Mouse (Mus musculus) stomach, embryonic 15.5 days (tissue): ENCODE results near the gene Cbx7. TPM values are rescaled to one million over a fixed set of nuclear protein-coding genes. Genes with fewer than 3 reads are reported as not detected.
A peak's percentile ranks its signal among the peaks of the same experiment; 100 is the strongest.

Source experiments
- ATAC-seq: fragments of 200-750 bp; cut with Nextera tagmentation; 2 replicates; pipeline ENCODE4 v1.8.0; 2017; ENCODE audit warnings: low read depth, moderate number of reproducible peaks, moderate TSS enrichment; ENCODE audit not compliant: insufficient read depth, low FRiP score
- H3K27ac ChIP-seq: fragments of 300-500 bp; sonication (generic); 2 replicates; pipeline ENCODE4 v1.5.1; 2015; ENCODE audit warnings: mild to moderate bottlenecking, inconsistent platforms
- H3K27me3 ChIP-seq: fragments of 300-500 bp; sonication (generic); replicated peaks from 2 replicates; pipeline ENCODE4 v1.6.1; 2015; ENCODE audit warnings: inconsistent platforms
- H3K36me3 ChIP-seq: fragments of 300-500 bp; sonication (generic); 2 replicates; pipeline ENCODE4 v1.6.1; 2015; ENCODE audit warnings: inconsistent platforms
- H3K4me1 ChIP-seq: fragments of 300-500 bp; sonication (generic); 2 replicates; pipeline ENCODE4 v1.6.1; 2015; ENCODE audit warnings: inconsistent platforms
- H3K4me2 ChIP-seq: fragments of 300-500 bp; sonication (generic); 2 replicates; pipeline ENCODE4 v1.6.1; 2015; ENCODE audit warnings: mild to moderate bottlenecking, inconsistent platforms
- H3K4me3 ChIP-seq: fragments of 300-500 bp; sonication (generic); replicated peaks from 2 replicates; pipeline ENCODE4 v1.5.1; 2015; ENCODE audit warnings: inconsistent platforms
- H3K9ac ChIP-seq: fragments of 300-500 bp; sonication (generic); 2 replicates; pipeline ENCODE4 v1.6.1; 2015; ENCODE audit warnings: inconsistent platforms
- H3K9me3 ChIP-seq: fragments of 300-500 bp; sonication (generic); 2 replicates; pipeline ENCODE4 v1.6.1; 2016; ENCODE audit warnings: inconsistent platforms
- WGBS: fragments of 180-500 bp; shearing (Covaris S2); methylation state at CpG from one replicate; pipeline ENCODE4 v1.1.7; 2015; 5-methylcytosine and 5-hydroxymethylcytosine counted together
- polyA plus RNA-seq: library from polyadenylated mRNA; unstranded; fragments of >200 nt; fragmentation: Nextera tagmentation; extraction: Ambion mirVana; gene quantifications from 2 replicates; pipeline ENCODE4 v1.2.1, GENCODE M21; 2015

Cbx7 gene
- polyA plus RNA-seq, 1 experiment from 2014 or later: 4.9 TPM

DNA sequence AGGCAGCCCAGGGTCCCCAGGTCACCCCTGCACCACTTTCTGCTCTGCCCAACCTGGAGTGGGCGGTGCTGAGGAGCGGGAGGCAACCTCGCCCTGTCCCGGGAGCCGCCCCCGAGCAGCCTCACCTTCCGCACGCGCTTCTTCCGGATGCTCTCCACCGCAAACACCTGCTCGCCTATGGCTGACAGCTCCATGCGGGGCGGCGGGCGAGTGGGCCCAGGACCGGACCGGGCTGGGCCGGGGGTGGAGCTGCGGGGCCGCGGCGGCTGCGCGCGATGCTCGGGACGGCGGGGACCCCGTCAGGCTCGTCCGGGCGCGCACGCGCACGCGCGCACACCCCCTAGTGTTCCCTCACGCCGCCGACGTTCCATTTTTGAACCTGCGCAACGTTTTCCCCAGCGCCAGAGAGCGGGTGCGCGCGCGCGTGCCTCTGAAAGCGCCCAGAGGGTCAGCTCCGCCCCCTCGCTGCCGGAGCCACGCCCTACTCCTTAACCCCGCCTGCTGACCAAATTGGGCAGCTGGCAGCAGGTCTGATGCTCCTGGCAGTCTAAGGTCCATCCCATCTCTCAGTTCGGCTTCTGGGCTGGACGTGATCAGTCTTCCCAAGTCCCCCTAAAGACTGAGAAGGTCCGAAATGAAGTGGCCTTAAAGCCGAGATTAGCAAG is 38.5 kb downstream of the Cbx7 start:
- H3K4me2 ChIP-seq: peak overlapping the region; percentile 95
- ATAC-seq: peak; percentile 55
- no peaks in the 10 kb centered on the region for H3K9me3 ChIP-seq
- peak overlapping the region; percentile 65 for H3K4me3 ChIP-seq
- peak overlapping the region; percentile 77; the same call in 1 of the 2 replicates for H3K27ac ChIP-seq
- WGBS: 1% methylated on average over 62 of the region's 62 CpGs
- H3K9ac ChIP-seq: peak overlapping the region; percentile 31; the same call in 1 of the 2 replicates
- H3K36me3 ChIP-seq: no peaks in the 10 kb centered on the region
- H3K4me1 ChIP-seq: peaks cover 22% of the 10 kb centered on the region
- H3K27me3 ChIP-seq: peaks cover 19% of the 10 kb centered on the region

DNA sequence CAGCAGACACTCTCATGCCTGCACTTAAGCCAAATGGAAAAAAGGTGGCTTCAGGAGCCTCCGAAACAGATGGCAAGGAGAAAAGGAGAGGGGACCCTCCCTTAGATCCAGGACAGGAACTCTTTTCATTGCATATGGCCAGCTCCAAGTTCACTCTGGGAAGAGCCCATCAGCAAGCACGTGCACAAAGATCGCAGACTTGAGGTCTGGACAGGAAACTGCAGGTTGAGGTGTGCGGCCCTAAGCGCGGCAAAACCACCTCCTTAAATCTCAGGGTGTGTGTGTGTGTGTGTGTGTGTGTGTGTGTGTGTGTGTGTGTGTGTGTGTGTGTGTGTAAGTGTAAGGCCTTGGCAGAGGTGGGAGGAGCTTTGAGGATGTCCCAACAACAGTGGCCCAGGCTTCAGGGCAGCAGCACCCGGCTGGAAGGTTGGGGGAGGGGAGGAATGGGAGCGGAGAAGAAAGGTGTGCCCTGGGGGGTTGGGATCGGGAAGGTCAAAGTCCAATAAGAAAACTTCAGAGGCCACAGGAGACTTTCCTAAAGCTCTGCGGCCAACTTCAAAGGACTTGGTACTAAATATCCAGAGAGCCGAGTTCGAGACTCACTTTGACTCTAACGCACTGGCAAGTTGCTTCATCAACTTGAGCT is 39.3 kb downstream of the Cbx7 start:
- ATAC-seq: 0 out of 2 replicates have a peak, but pooled peaks have one; percentile 24
- WGBS: 22% methylated on average over 13 of the region's 13 CpGs
- H3K9ac ChIP-seq: no peak overlapping the region
- H3K27ac ChIP-seq: 0 out of 2 replicates have a peak overlapping the region, but pooled peaks have one; percentile 77
- peak overlapping the region; percentile 65 for H3K4me3 ChIP-seq
- H3K4me1 ChIP-seq: peaks cover 30% of the 10 kb centered on the region
- no peaks in the 10 kb centered on the region for H3K36me3 ChIP-seq
- no peaks in the 10 kb centered on the region for H3K9me3 ChIP-seq
- H3K27me3 ChIP-seq: peaks cover 19% of the 10 kb centered on the region
- H3K4me2 ChIP-seq: peak overlapping the region; percentile 95

DNA sequence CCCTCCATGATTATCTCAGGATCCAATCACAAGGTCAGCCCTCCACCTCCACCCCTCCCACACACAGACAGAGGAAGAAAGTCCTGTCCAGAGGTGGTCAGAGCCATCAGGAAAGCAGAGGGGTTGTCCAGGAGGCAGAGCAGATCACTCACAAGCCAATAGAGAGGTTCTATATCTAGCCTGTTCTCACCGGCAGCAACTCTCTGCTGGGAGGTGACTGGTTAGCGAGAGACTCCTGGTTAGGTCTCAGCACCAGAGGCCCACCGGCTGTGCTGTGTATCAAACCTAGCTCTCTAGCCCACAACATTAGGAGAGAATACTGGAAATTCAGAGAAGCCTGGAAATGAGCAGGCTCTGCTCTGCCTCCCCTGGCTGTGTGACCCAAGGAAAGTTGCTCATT is 41.2 kb downstream of the Cbx7 start:
- Histone ChIP-seq H3K27ac (no peak overlapping the region), H3K9me3 (no peaks in the 10 kb centered on the region), H3K27me3 (peaks cover 14% of the 10 kb centered on the region), H3K4me3 (no peak overlapping the region), H3K9ac (no peak overlapping the region), H3K4me2 (no peak overlapping the region), H3K36me3 (no peaks in the 10 kb centered on the region), H3K4me1 (peaks cover 30% of the 10 kb centered on the region)
- ATAC-seq: no peak
- 84% methylated on average over 3 of the region's 3 CpGs for WGBS

DNA sequence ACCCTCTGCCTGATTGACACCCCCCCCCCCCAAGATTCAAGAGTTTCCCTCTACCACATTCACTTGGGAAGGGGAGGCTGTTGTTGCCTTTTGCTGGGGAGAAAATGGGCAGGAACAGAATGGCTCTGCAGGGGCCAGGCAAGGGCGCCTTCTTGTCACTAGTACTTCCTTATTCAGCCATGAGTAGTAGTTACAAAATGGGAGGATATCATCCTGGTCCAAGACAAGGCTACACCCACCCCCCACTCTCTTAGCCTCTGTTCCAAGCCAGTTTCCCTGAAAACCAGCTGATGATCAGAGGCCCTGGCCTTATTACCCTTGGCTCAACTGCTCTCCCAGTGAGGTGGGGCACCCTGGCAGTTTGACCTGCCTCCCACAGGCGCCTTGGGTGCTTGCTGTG is 42.2 kb downstream of the Cbx7 start:
- Histone ChIP-seq H3K27ac (no peak overlapping the region), H3K4me3 (no peak overlapping the region), H3K36me3 (no peaks in the 10 kb centered on the region), H3K4me1 (peaks cover 29% of the 10 kb centered on the region), H3K9ac (no peak overlapping the region), H3K4me2 (no peak overlapping the region), H3K27me3 (peaks cover 11% of the 10 kb centered on the region), H3K9me3 (no peaks in the 10 kb centered on the region)
- 85% methylated on average over 2 of the region's 2 CpGs for WGBS
- ATAC-seq: no peak

DNA sequence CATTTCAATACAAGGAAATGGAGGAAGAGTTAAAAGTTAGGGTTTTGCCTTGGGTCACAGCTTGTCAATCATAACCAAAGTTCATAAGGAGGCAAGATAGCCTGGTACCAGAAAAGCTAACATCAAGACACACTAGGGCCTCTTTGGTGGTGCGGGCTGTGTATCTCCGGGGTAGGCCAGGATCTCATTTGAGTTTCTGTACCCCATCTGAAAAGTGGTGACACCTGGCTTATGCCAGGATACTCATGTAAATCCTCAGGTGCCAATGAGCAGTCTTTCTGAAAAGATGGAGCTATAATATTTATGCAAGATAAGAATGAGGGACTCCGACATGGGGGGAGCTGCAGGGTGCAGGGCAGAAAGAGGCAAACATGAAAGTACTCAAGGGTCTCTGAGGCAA is 42.6 kb downstream of the Cbx7 start:
- H3K27ac ChIP-seq: peak overlapping the region; percentile 74; the same call in 1 of the 2 replicates
- no peak overlapping the region for H3K9ac ChIP-seq
- peak overlapping the region; percentile 55; the same call in 1 of the 2 replicates for H3K4me3 ChIP-seq
- H3K9me3 ChIP-seq: no peaks in the 10 kb centered on the region
- peaks cover 7% of the 10 kb centered on the region for H3K27me3 ChIP-seq
- H3K36me3 ChIP-seq: no peaks in the 10 kb centered on the region
- no peak for ATAC-seq
- H3K4me1 ChIP-seq: peaks cover 25% of the 10 kb centered on the region
- H3K4me2 ChIP-seq: peak overlapping the region; percentile 78
- WGBS: 82% methylated on average over 3 of the region's 3 CpGs

DNA sequence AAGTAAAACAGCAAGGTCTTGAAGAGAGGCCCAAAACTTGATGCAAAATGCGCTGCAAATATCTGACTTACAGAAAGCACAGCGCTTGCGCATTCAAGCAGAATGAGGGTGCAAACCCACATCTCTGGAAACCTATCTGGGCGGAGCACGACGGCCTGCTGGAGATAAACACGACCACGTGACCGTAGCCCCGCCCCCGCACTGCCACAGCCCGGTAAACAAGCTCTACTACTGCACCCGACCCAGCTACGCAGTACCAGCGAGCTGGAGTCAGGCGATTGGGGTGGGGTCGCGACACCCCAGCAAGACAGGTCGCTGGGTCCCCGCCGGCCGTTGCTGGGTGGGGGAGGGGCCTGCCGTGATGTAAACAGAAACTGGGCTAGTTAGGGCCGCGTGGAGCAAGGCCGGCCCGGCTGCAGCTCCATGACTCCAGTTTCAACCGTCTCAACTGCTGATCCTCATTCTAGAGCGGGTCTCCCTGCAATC is 43.2 kb downstream of the Cbx7 start:
- H3K27ac ChIP-seq: peak overlapping the region; percentile 74
- peak overlapping the region; percentile 55 for H3K4me3 ChIP-seq
- H3K36me3 ChIP-seq: no peaks in the 10 kb centered on the region
- H3K4me1 ChIP-seq: peaks cover 21% of the 10 kb centered on the region
- ATAC-seq: peak; percentile 84
- H3K9ac ChIP-seq: no peak overlapping the region
- under 1% methylated on average over 29 of the region's 29 CpGs for WGBS
- H3K9me3 ChIP-seq: no peaks in the 10 kb centered on the region
- H3K4me2 ChIP-seq: peak overlapping the region; percentile 78
- H3K27me3 ChIP-seq: peaks cover under 1% of the 10 kb centered on the region

DNA sequence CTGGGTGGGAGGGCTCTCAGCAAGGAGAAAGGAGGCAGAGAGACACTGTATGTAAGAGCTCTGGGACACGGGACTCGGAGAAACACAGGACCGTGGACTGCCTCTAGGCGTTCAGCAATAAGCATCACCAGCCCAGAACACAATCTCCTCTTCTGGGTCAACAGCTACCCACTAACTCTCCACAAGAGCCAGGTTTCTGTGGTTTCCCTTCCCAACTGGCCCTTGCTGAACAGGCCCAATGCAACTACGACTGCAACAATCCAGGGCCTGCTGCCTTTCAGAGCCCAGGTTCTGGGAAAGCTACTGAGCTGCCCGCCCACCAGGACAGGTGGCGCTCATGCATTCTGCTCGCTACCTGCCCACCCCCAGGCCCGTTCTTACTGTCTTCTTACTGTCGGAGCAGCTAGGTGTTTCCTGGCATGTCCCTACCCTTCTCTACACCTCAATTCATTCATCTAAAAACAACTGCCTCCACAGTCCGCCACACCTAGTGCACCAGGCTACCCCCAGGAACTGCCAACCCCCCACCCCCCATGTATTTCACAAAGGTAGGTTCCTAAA is 44.0 kb downstream of the Cbx7 start:
- Histone ChIP-seq H3K4me3 (peak overlapping the region; percentile 55; the same call in 1 of the 2 replicates), H3K36me3 (0 out of 2 replicates have a peak, but pooled peaks cover 4% of the 10 kb centered on the region), H3K4me2 (peak overlapping the region; percentile 78), H3K9ac (no peak overlapping the region), H3K27ac (peak overlapping the region; percentile 74), H3K4me1 (peaks cover 16% of the 10 kb centered on the region), H3K9me3 (no peaks in the 10 kb centered on the region), H3K27me3 (no peaks in the 10 kb centered on the region)
- 69% methylated on average over 11 of the region's 11 CpGs for WGBS
- ATAC-seq: no peak

DNA sequence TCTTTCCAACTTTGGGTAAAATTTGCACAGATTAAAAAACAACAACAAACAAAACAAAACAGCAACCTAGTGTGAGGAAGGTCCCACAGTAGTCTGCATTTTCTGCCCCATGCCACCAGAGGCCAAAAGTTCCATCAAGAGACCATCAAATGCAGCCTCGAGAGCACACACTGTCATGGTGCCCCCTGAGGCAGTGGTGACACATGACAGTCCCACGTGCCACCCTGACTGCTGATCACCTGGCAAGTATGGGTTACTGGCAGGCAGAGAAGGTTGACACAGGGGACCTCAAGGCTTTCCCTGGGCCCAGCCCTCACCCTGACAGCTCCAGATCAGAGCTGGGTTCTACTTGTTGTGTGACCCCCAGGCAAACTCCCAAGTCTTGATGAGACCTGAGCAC is 51.1 kb downstream of the Cbx7 start:
- H3K4me1 ChIP-seq: no peaks in the 10 kb centered on the region
- WGBS: 57% methylated on average over 2 of the region's 2 CpGs
- H3K4me3 ChIP-seq: no peak overlapping the region
- no peaks in the 10 kb centered on the region for H3K27me3 ChIP-seq
- no peaks in the 10 kb centered on the region for H3K9me3 ChIP-seq
- H3K27ac ChIP-seq: no peak overlapping the region
- no peak for ATAC-seq
- 0 out of 2 replicates have a peak, but pooled peaks cover 5% of the 10 kb centered on the region for H3K36me3 ChIP-seq
- H3K4me2 ChIP-seq: no peak overlapping the region
- no peak overlapping the region for H3K9ac ChIP-seq

DNA sequence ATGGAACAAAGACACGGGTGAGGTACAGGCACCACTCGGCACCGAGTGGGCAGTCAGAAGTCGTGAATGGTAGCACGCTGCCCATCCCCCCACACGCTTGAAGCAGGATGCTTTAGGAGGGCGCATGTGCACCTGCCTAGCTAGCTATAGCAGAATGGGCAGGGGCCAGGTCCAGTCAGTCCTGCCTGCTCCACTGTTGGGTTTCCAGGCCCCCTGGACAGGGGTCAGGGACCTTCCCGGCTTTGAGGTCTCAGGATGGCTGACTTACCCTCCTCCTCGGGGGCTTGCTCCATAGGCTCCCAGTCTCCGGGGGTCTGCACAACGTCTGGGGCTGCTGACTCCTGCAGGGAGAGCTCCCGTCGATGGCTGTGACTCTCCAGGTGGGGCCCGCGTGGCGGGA is 52.4 kb downstream of the Cbx7 start:
- Histone ChIP-seq H3K36me3 (0 out of 2 replicates have a peak, but pooled peaks cover 5% of the 10 kb centered on the region), H3K27me3 (no peaks in the 10 kb centered on the region), H3K4me3 (no peak overlapping the region), H3K4me2 (no peak overlapping the region), H3K27ac (no peak overlapping the region), H3K9ac (no peak overlapping the region), H3K9me3 (no peaks in the 10 kb centered on the region), H3K4me1 (no peaks in the 10 kb centered on the region)
- WGBS: 85% methylated on average over 16 of the region's 16 CpGs
- no peak for ATAC-seq

DNA sequence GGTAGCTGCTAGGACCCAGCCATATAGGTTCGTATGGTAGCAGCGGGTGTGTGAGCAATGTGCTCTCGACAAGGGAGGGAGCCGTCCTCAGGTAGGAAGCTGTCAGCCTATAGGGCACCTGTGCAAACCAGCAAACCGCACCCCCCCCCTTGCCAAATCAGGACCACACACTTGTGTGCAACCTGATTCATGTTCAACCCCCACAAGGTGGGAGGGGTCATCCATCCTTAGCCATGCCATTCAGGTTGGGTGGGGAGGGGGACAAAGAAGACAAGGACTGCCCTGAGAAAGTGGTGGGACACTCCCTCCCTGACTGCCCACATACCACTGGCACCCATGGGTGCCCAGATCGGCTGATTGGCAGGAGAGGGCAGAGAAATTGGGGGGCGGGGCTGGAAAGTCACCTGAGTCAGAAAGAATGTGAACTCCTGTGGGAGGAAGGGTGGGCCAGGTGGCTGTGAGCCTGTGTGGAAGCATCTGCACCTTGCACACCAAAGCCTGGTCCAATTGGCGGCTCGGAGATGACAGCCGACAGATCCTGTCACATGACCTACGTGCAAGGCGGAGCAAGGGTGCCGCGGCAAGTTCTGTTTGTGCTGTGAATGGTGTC is 53.7 kb downstream of the Cbx7 start:
- Histone ChIP-seq H3K4me1 (no peaks in the 10 kb centered on the region), H3K36me3 (0 out of 2 replicates have a peak, but pooled peaks cover 4% of the 10 kb centered on the region), H3K27me3 (no peaks in the 10 kb centered on the region), H3K27ac (no peak overlapping the region), H3K4me2 (no peak overlapping the region), H3K4me3 (no peak overlapping the region), H3K9me3 (no peaks in the 10 kb centered on the region), H3K9ac (no peak overlapping the region)
- 86% methylated on average over 14 of the region's 14 CpGs for WGBS
- ATAC-seq: no peak

DNA sequence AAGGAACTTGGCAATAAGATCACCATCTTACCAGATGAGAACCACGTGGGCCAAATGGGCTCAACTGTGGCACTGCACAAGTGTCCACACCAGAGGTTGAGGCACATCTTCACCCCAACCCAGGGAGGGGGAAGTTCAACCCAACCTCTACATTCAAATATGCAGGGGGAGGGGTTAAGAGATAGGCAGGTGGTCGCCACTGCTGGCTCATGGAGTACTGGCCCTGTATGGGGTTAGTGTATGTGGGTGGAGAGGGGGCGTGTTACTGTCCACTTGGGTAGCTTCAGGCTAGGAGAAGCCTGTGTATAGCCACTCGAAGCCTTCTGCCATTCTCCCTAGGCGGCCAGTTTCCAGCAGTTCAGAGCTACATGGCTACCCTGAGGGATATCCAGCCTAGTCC is 54.8 kb downstream of the Cbx7 start:
- WGBS: 76% methylated on average over 5 of the region's 5 CpGs

More for the DNA sequence above, 54.8 kb downstream of the Cbx7 start:
- Histone ChIP-seq H3K9me3 (no peaks in the 10 kb centered on the region), H3K4me1 (no peaks in the 10 kb centered on the region), H3K27ac (no peak overlapping the region), H3K9ac (no peak overlapping the region), H3K27me3 (no peaks in the 10 kb centered on the region), H3K36me3 (no peaks in the 10 kb centered on the region), H3K4me3 (no peak overlapping the region), H3K4me2 (no peak overlapping the region)
- ATAC-seq: no peak
